13 mouse cellular contexts compared by ENCODE assay signal in the genomic region with DNA sequence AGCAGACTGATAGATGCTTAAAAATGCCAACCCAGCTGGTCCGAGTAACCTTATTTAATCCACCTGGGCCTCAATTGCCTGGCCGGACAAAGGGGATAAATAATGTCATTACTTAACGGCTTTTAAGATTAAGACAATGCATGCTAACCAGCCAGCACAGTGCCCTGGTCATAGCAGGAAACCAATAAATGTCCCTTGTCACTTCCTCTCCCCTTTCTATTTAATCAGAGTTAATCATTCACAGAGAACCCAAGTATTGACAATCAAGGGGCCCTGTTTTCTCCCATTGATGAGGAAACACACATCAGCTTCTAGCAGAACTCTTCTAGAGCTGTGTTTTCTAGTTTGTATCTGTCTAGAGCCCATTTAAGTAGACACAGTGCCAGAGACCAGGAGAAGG. TPM values are rescaled to one million over a fixed set of nuclear protein-coding genes. Genes with fewer than 3 reads are reported as not detected.
DNase-seq lines count a peak whose midpoint lies in the region; ATAC-seq and TF ChIP-seq lines count a peak whose summit lies in the region.
"Had no signal": no experiment of that assay in that cellular context is flagged by ENCODE, and none has a peak within 500 bp of the region (broad histone marks: within the 10 kb centered on the region; RNA-seq: fewer than 3 reads in every experiment).

No protein-coding gene starts in this region.

- no peak for TF ChIP-seq EP300 in lung, postnatal 0 days (IDR thresholded peaks at IDR 0.05)

- intact Hi-C loops in heart, postnatal 14 days (cut with DNase I), result loop anchor here (5.0 kb wide), 1 partner anchor 39 kb away; no protein-coding TSS in a partner anchor
- intact Hi-C loops in left cerebral cortex, postnatal 4 days (cut with DNase I), result no loop called here

- WGBS in heart, embryonic 13.5 days, result 71% methylated on average over 3 of the region's 3 CpGs
- WGBS in lung, postnatal 0 days, result 47% methylated on average over 3 of the region's 3 CpGs
- 54% methylated on average over 3 of the region's 3 CpGs for WGBS in liver, embryonic 15.5 days (ENCODE audit: insufficient replicate concordance)

- no peak for DNase-seq in heart, postnatal 14 days
- no peak for DNase-seq in lung, postnatal 0 days (ENCODE audit: low spot score)
- DNase-seq in lung, postnatal 14 days, result no peak
- DNase-seq in left cerebral cortex, adult 8-10 months (ENCODE audit: low spot score in 2 of 2), result no peak
- no peak for DNase-seq in left cerebral cortex, postnatal 4 days
- DNase-seq: adrenal gland, postnatal 25 days; retina, postnatal 1 day; spleen, adult 18-20 months had no signal

- H3K9me3 ChIP-seq in heart, embryonic 13.5 days, result no peaks in the 10 kb centered on the region
- H3K9me3 ChIP-seq in lung, postnatal 0 days (ENCODE audit: low read length), result no peaks in the 10 kb centered on the region
- H3K9me3 ChIP-seq in liver, embryonic 15.5 days (replicated peaks), result no peaks in the 10 kb centered on the region
- H3K9me3 ChIP-seq: embryonic facial prominence, embryonic 12.5 days; limb, embryonic 15.5 days had no signal

- H3K27me3 ChIP-seq in heart, embryonic 13.5 days (replicated peaks), result no peaks in the 10 kb centered on the region
- H3K27me3 ChIP-seq in lung, postnatal 0 days (replicated peaks; ENCODE audit: insufficient read depth, low read length), result no peaks in the 10 kb centered on the region
- no peaks in the 10 kb centered on the region for H3K27me3 ChIP-seq in liver, embryonic 15.5 days
- H3K27me3 ChIP-seq: embryonic facial prominence, embryonic 12.5 days; limb, embryonic 15.5 days had no signal

- no peak for TF ChIP-seq CTCF in lung, postnatal 0 days (IDR thresholded peaks at IDR 0.05)

- H3K4me2 ChIP-seq in heart, embryonic 13.5 days, result no peak overlapping the region
- no peak overlapping the region for H3K4me2 ChIP-seq in lung, postnatal 0 days (replicated peaks; ENCODE audit: low read depth, low read length)
- H3K4me2 ChIP-seq in liver, embryonic 15.5 days, result no peak overlapping the region
- H3K4me2 ChIP-seq: embryonic facial prominence, embryonic 12.5 days; limb, embryonic 15.5 days had no signal

- no peaks in the 10 kb centered on the region for H3K36me3 ChIP-seq in heart, embryonic 13.5 days
- no peaks in the 10 kb centered on the region for H3K36me3 ChIP-seq in lung, postnatal 0 days (ENCODE audit: insufficient read depth, low read length)
- H3K36me3 ChIP-seq in liver, embryonic 15.5 days (replicated peaks), result no peaks in the 10 kb centered on the region
- H3K36me3 ChIP-seq: embryonic facial prominence, embryonic 12.5 days; limb, embryonic 15.5 days had no signal

- no peak overlapping the region for H3K4me3 ChIP-seq in heart, embryonic 13.5 days
- no peak overlapping the region for H3K4me3 ChIP-seq in lung, postnatal 0 days (ENCODE audit: low read depth, low read length)
- H3K4me3 ChIP-seq in liver, embryonic 15.5 days (replicated peaks), result no peak overlapping the region
- H3K4me3 ChIP-seq: embryonic facial prominence, embryonic 12.5 days; left cerebral cortex, adult 2 months; limb, embryonic 15.5 days had no signal

- 0 out of 2 replicates have a peak overlapping the region, but pooled peaks have one; percentile 15 for H3K9ac ChIP-seq in heart, embryonic 13.5 days
- no peak overlapping the region for H3K9ac ChIP-seq in lung, postnatal 0 days (replicated peaks; ENCODE audit: low read depth)
- no peak overlapping the region for H3K9ac ChIP-seq in liver, embryonic 15.5 days
- H3K9ac ChIP-seq: embryonic facial prominence, embryonic 12.5 days; limb, embryonic 15.5 days had no signal

- peaks cover 98% of the 10 kb centered on the region for H3K4me1 ChIP-seq in heart, embryonic 13.5 days
- peaks cover 41% of the 10 kb centered on the region; the same call in 1 of the 2 replicates for H3K4me1 ChIP-seq in lung, postnatal 0 days (ENCODE audit: insufficient read depth, low read depth, low read length)
- peaks cover 54% of the 10 kb centered on the region for H3K4me1 ChIP-seq in liver, embryonic 15.5 days (replicated peaks)

- ATAC-seq in heart, embryonic 13.5 days (ENCODE audit: extremely low read depth, insufficient number of reproducible peaks, low FRiP score, low TSS enrichment), result no peak
- no peak for ATAC-seq in lung, postnatal 0 days
- ATAC-seq in liver, embryonic 15.5 days (ENCODE audit: insufficient read depth), result peak; percentile 41

- peak overlapping the region; percentile 51 for H3K27ac ChIP-seq in heart, embryonic 13.5 days (replicated peaks)
- peak overlapping the region; percentile 55; the same call in 1 of the 2 replicates for H3K27ac ChIP-seq in lung, postnatal 0 days (ENCODE audit: low read length)
- H3K27ac ChIP-seq in liver, embryonic 15.5 days (replicated peaks), result peak overlapping the region; percentile 78
- H3K27ac ChIP-seq: embryonic facial prominence, embryonic 12.5 days; left cerebral cortex, adult 2 months; limb, embryonic 15.5 days had no signal

RNA-seq across cellular contexts. Expression of gene Actn1, which starts 41.4 kb away (rescaled TPM):
- 39.5 and 40.4 TPM in 2 replicates for polyA plus RNA-seq in heart, embryonic 13.5 days (2015; fragmentation: Nextera tagmentation; extraction: Ambion mirVana)
- total RNA-seq in heart, postnatal 14 days (2021), result 10 to 100 TPM; 49.7 to 51.0 TPM
- polyA plus RNA-seq in lung, postnatal 0 days (2015; fragmentation: Nextera tagmentation; extraction: Ambion mirVana), result 30.0 and 31.0 TPM in 2 replicates
- 7.9 and 9.4 TPM in 2 replicates for polyA plus RNA-seq in liver, embryonic 15.5 days (2015; fragmentation: Nextera tagmentation; extraction: Ambion mirVana)
- total RNA-seq in left cerebral cortex, adult 8-10 months (2022), result 100 to 1,000 TPM in 1 of 4 experiments, 10 to 100 TPM in 3; 92.6 to 101 (median 98.8) TPM
- 10 to 100 TPM; 65.4 to 68.2 TPM for total RNA-seq in left cerebral cortex, postnatal 4 days (2021)
